Mouse (Mus musculus) T-helper 17 cell (primary cell): ENCODE data around the gene Rtl4.

Experiments used
- in situ Hi-C, 2 experiments: fragments of 300-600 bp; cut with MboI, MseI; formaldehyde crosslinking; loops; 1 replicate in 1 of 2; 2 replicates in 1 of 2; pipeline ENCODE4 v1.15.1; 2025; ENCODE audit warnings: high pct_unique_total_duplicates in 2 of 2

Rtl4 gene

GRCm38 (mm10) chrX:144688207-144689118 lies at the start of gene Rtl4:
TSS of gene Rtl4 (plus strand) at chrX:144688907.
- in situ Hi-C loops = no loop called here

- in situ Hi-C loops = loop anchor here in 1 of 2 experiments (5.0 kb wide), 1 partner anchor 242 kb away; no protein-coding TSS in a partner anchor
These were observed 44.0 kb upstream of the Rtl4 start for GRCm38 (mm10) chrX:144644756-144645155.

- in situ Hi-C loops = no loop called here
These were observed 43.3 kb upstream of the Rtl4 start for GRCm38 (mm10) chrX:144645394-144645793.

GRCm38 (mm10) chrX:144652196-144652595 lies 36.5 kb upstream of the Rtl4 start:
- in situ Hi-C loops = no loop called here

- in situ Hi-C loops = no loop called here
These were observed 965 bp upstream of the Rtl4 start for GRCm38 (mm10) chrX:144687742-144688141.

GRCm38 (mm10) chrX:144688142-144688206 lies 733 bp upstream of the Rtl4 start, which contains the start of gene Trpc5:
TSS of gene Trpc5 (minus strand) at chrX:144688180.
- in situ Hi-C loops = no loop called here

GRCm38 (mm10) chrX:144689119-144689858 lies 582 bp downstream of the Rtl4 start:
- in situ Hi-C loops = no loop called here

GRCm38 (mm10) chrX:144689859-144690181 lies 1.1 kb downstream of the Rtl4 start:
- in situ Hi-C loops = loop anchor here in 1 of 2 experiments (10.0 kb wide), 1 partner anchor 1255 kb away; no protein-coding TSS in a partner anchor

GRCm38 (mm10) chrX:144716330-144716729 lies 27.6 kb downstream of the Rtl4 start:
- in situ Hi-C loops = no loop called here

- in situ Hi-C loops = no loop called here
These were observed 58.9 kb downstream of the Rtl4 start for GRCm38 (mm10) chrX:144747528-144748049.

GRCm38 (mm10) chrX:144986980-144987379 lies 298.3 kb downstream of the Rtl4 start:
- in situ Hi-C loops = no loop called here

- in situ Hi-C loops = no loop called here
These were observed 376.8 kb downstream of the Rtl4 start for GRCm38 (mm10) chrX:145065484-145065913.

GRCm38 (mm10) chrX:145089802-145090201 lies 401.1 kb downstream of the Rtl4 start:
- in situ Hi-C loops = no loop called here

- in situ Hi-C loops = no loop called here
These were observed 401.7 kb downstream of the Rtl4 start for GRCm38 (mm10) chrX:145090360-145090759.

- in situ Hi-C loops = no loop called here
These were observed 402.3 kb downstream of the Rtl4 start for GRCm38 (mm10) chrX:145090964-145091363.
